Mouse (Mus musculus): ENCODE measurements at regions not wholly inside any gene's neighbourhood (a gene's known extent, or its start where the extent isn't known, plus 50 kb on each side); places are given as distances from the start of the nearest gene placed in this dataset.

DNA sequence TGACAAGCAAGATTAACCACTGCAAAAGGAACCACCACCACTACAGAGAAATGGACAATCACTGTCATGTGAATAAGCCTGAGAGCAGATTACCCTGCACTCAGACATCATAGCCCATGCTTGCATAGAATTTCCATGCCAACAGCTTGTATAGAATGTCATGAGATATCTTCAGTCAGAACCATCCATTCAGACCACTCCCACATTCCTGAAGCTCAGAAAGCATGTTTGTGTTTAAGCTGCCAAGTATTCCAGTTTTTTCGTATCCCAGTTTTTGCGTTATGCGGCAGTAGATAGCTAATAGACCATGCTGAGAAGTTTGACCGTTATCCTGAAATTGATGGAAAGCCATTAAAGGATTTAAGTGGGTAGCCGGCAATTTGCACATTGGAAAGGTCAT lies 155.8 kb upstream of the Snx19 start:
- H3K4me1 ChIP-seq, result no peaks in the 10 kb centered on the region
- no peaks in the 10 kb centered on the region for H3K36me3 ChIP-seq
- H3K4me3 ChIP-seq, result no peak overlapping the region
- no peaks in the 10 kb centered on the region for H3K27me3 ChIP-seq (ENCODE audit: low read depth, poor library complexity, severe bottlenecking)
- H3K9me3 ChIP-seq (replicated peaks), result no peaks in the 10 kb centered on the region
- DNase-seq (ENCODE audit: low spot score), result no peak
- WGBS, result 73% methylated on average over 5 of the region's 5 CpGs
- no peak overlapping the region for H3K27ac ChIP-seq

DNA sequence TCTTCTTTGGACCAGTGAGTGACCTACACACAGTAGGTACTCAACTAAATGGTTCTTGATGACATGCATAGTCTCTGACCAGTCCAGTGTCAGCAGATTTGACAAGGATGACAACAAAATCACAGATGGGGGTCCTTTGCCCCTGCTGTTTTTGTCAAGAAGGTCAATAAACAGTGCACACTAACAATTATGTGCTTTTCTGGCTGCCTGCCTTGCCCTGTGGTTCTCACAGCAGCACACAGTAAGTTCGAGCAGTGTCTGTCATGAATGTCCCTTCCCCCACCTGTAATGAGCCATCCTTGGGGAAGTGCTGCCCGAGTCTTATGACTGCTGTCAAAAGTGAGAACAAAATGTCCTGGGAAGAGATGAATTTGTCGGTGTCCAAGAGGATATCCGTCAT lies 153.1 kb upstream of the Snx19 start:
- Histone ChIP-seq H3K4me1 (no peaks in the 10 kb centered on the region), H3K4me3 (no peak overlapping the region), H3K36me3 (no peaks in the 10 kb centered on the region), H3K27ac (no peak overlapping the region), H3K27me3 (ENCODE audit: low read depth, poor library complexity, severe bottlenecking) (no peaks in the 10 kb centered on the region), H3K9me3 (replicated peaks) (no peaks in the 10 kb centered on the region)
- no peak for DNase-seq (ENCODE audit: low spot score)
- 74% methylated on average over 4 of the region's 4 CpGs for WGBS

DNA sequence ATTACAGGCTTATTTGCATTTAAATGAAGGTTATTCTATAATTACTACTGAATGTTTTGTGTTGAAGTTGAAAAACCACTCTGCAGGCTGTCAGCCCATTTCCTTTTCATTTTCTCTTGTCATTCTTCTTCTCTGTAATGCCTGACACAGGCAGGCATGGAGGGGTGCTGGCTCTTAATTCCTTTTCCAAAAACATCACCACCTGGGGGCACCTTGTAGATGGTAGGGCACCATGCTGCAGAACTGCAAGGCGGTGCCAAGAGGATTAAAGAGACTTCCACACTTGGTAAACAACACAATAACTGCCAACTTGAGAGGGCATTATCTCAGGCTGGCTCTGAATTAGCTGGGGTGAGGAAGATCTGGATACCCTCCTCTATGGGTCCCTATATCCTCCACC lies 148.7 kb upstream of the Snx19 start:
- H3K4me3 ChIP-seq, result no peak overlapping the region
- no peak for DNase-seq (ENCODE audit: low spot score)
- no peaks in the 10 kb centered on the region for H3K9me3 ChIP-seq (replicated peaks)
- 71% methylated on average over 1 of the region's 1 CpGs for WGBS
- H3K36me3 ChIP-seq, result no peaks in the 10 kb centered on the region
- H3K4me1 ChIP-seq, result no peaks in the 10 kb centered on the region
- H3K27me3 ChIP-seq (ENCODE audit: low read depth, poor library complexity, severe bottlenecking), result peaks cover 3% of the 10 kb centered on the region; the same call in 1 of the 2 replicates
- no peak overlapping the region for H3K27ac ChIP-seq

- H3K36me3 ChIP-seq, result no peaks in the 10 kb centered on the region
- WGBS, result 92% methylated on average over 12 of the region's 12 CpGs
- peaks cover 5% of the 10 kb centered on the region for H3K4me1 ChIP-seq
- H3K9me3 ChIP-seq (replicated peaks), result no peaks in the 10 kb centered on the region
- no peak overlapping the region for H3K4me3 ChIP-seq
- H3K27ac ChIP-seq, result no peak overlapping the region
- DNase-seq (ENCODE audit: low spot score), result no peak
- peaks cover 8% of the 10 kb centered on the region; the same call in 1 of the 2 replicates for H3K27me3 ChIP-seq (ENCODE audit: low read depth, poor library complexity, severe bottlenecking)
These were observed 143.7 kb upstream of the Snx19 start for GRCm38 (mm10) chr9:30283080-30283770.

- whole genome bisulfite sequencing, result 87% methylated on average over 4 of the region's 4 CpGs
- Histone ChIP-seq H3K27ac (no peak overlapping the region), H3K36me3 (no peaks in the 10 kb centered on the region), H3K4me1 (peaks cover 5% of the 10 kb centered on the region), H3K4me3 (no peak overlapping the region), H3K9me3 (replicated peaks) (no peaks in the 10 kb centered on the region), H3K27me3 (ENCODE audit: low read depth, poor library complexity, severe bottlenecking) (peaks cover 8% of the 10 kb centered on the region; the same call in 1 of the 2 replicates)
- DNase-seq (ENCODE audit: low spot score), result no peak
These were observed 143.1 kb upstream of the Snx19 start for GRCm38 (mm10) chr9:30283771-30284148.

DNA sequence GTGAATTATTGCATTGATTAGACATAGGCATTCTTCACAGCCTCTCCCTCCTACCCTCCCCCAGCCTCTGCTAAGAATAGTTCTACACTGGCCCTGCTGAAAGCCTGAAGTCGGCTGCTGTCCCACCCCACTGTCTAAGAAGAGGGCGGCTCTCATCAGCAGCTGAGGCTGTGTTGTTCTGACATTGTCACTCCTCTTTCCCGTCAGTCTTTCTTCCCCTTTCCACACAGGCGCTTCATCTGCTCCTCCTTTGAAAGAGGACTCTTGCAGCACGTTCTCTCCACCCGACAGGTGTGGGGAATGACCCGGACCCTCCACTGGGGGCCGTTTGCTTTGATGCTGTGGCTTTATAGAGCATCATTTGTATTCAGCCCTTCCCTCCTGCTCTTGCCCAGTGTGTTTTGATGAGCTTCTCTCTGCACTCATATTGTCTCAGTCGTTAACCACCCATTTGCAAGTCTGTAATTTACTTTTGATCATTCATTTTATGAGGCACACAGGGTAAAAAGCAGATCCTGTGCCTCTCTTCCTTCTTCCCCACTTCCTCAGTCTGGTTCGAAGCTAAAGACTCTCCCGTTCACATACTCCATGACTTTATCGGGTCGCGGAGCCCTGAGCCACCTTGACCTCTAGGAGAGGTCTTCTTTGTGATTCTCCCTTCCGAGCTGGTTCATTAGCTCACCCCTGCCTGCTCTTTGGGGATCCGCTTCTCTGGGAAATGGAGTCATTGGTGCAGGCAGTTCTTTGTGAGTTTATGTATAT lies 142.2 kb upstream of the Snx19 start:
- H3K4me3 ChIP-seq, result no peak overlapping the region
- DNase-seq (ENCODE audit: low spot score), result no peak
- H3K9me3 ChIP-seq (replicated peaks), result no peaks in the 10 kb centered on the region
- no peak overlapping the region for H3K27ac ChIP-seq
- WGBS, result 30% methylated on average over 16 of the region's 16 CpGs
- H3K4me1 ChIP-seq, result peaks cover 5% of the 10 kb centered on the region
- no peaks in the 10 kb centered on the region for H3K36me3 ChIP-seq
- peaks cover 8% of the 10 kb centered on the region; the same call in 1 of the 2 replicates for H3K27me3 ChIP-seq (ENCODE audit: low read depth, poor library complexity, severe bottlenecking)

DNA sequence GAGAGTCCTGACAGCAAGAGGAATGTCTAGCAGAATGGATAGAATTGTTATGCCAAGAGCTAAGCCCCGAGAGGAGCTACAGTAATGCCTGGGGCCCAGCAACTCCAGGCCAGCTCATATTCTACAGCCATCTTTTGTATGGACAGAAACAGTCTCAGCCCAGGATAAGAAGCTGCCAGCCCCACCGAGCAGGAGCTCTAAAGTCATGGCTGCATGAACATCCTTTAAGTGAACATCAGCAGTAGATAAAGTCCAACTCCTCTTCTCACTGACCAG lies 141.6 kb upstream of the Snx19 start:
- H3K4me3 ChIP-seq, result no peak overlapping the region
- no peaks in the 10 kb centered on the region for H3K36me3 ChIP-seq
- H3K27ac ChIP-seq, result no peak overlapping the region
- DNase-seq (ENCODE audit: low spot score), result no peak
- WGBS, result 80% methylated on average over 2 of the region's 2 CpGs
- no peaks in the 10 kb centered on the region for H3K9me3 ChIP-seq (replicated peaks)
- H3K27me3 ChIP-seq (ENCODE audit: low read depth, poor library complexity, severe bottlenecking), result peaks cover 8% of the 10 kb centered on the region; the same call in 1 of the 2 replicates
- H3K4me1 ChIP-seq, result peaks cover 5% of the 10 kb centered on the region

DNA sequence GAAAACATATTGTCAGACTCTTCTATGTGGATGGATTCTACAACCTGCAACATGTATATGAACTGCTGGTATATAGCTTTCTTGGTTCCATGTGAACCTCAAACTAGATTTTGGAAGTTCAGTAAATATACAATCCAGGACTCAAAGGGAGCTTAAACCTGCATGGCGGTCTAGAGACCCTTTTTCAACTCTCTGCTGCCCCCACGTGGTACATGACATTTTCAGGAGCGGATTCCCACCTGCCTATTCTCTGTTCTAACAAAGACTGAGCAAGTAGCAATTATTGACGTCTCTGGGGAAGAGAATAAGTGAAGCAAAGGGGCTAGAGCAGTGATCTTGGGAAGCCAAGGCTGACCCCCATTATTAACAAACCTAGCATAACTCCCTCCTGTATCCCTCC lies 127.1 kb upstream of the Snx19 start:
- H3K36me3 ChIP-seq, result no peaks in the 10 kb centered on the region
- peak; percentile 77 for DNase-seq (ENCODE audit: low spot score)
- H3K27me3 ChIP-seq (ENCODE audit: low read depth, poor library complexity, severe bottlenecking), result no peaks in the 10 kb centered on the region
- H3K27ac ChIP-seq, result no peak overlapping the region
- H3K9me3 ChIP-seq (replicated peaks), result no peaks in the 10 kb centered on the region
- no peak overlapping the region for H3K4me3 ChIP-seq
- H3K4me1 ChIP-seq, result no peaks in the 10 kb centered on the region
- WGBS, result 12% methylated on average over 4 of the region's 4 CpGs

DNA sequence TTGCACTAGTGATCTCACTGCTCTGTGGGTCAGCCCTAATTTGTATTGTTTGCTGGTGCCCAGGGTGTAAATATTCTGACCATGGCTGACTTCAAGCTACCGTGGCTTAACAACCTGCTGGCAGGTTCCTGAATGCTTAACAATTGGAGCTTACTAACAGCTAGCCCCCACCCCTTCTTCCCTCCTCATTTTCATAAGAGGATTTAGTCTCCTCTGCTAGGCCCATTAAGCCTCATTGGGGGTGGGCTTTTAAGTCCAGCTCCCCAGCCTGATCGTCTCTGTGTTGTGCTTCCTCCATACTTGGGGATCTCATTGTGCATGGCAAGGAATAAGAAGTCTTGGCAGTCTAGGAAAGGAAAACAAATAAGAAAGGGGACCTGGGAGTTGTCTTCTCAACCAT lies 118.6 kb upstream of the Snx19 start:
- WGBS, result 30% methylated on average over 2 of the region's 2 CpGs
- H3K9me3 ChIP-seq (replicated peaks), result no peaks in the 10 kb centered on the region
- H3K27ac ChIP-seq, result no peak overlapping the region
- DNase-seq (ENCODE audit: low spot score), result no peak
- 0 out of 2 replicates have a peak, but pooled peaks cover 3% of the 10 kb centered on the region for H3K27me3 ChIP-seq (ENCODE audit: low read depth, poor library complexity, severe bottlenecking)
- H3K4me1 ChIP-seq, result no peaks in the 10 kb centered on the region
- no peaks in the 10 kb centered on the region for H3K36me3 ChIP-seq
- no peak overlapping the region for H3K4me3 ChIP-seq

DNA sequence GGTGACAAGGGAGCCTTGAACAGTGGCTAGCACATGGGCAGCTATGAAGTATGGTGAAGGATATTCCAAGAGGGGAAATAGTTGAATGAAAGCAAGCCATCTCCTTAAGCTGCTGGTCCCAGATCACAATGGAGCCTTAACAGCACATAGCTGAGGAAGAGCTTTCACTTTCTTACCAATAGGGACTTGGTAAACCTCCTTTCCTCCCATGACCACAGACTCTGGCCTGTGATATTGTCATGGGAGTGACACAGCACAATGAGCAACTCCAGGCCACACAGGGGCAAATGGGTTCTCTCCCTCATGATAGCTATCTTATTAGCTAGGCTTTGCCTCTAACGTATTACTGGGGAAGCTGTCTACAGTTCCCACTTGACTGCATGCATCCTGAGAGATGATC lies 113.5 kb upstream of the Snx19 start:
- Histone ChIP-seq H3K36me3 (no peaks in the 10 kb centered on the region), H3K4me3 (no peak overlapping the region), H3K9me3 (replicated peaks) (no peaks in the 10 kb centered on the region), H3K27ac (no peak overlapping the region), H3K4me1 (no peaks in the 10 kb centered on the region), H3K27me3 (ENCODE audit: low read depth, poor library complexity, severe bottlenecking) (0 out of 2 replicates have a peak, but pooled peaks cover 3% of the 10 kb centered on the region)
- DNase-seq (ENCODE audit: low spot score), result no peak
- 92% methylated on average over 1 of the region's 1 CpGs for WGBS

GRCm38 (mm10) chr9:30314355-30315171 lies 112.3 kb upstream of the Snx19 start:
- no peaks in the 10 kb centered on the region for H3K4me1 ChIP-seq
- no peak for DNase-seq (ENCODE audit: low spot score)
- 0 out of 2 replicates have a peak, but pooled peaks cover 3% of the 10 kb centered on the region for H3K27me3 ChIP-seq (ENCODE audit: low read depth, poor library complexity, severe bottlenecking)
- 83% methylated on average over 15 of the region's 15 CpGs for WGBS
- H3K36me3 ChIP-seq, result no peaks in the 10 kb centered on the region
- no peaks in the 10 kb centered on the region for H3K9me3 ChIP-seq (replicated peaks)
- no peak overlapping the region for H3K4me3 ChIP-seq
- H3K27ac ChIP-seq, result no peak overlapping the region

GRCm38 (mm10) chr9:30315172-30315644 lies 111.7 kb upstream of the Snx19 start:
- H3K27ac ChIP-seq, result no peak overlapping the region
- H3K27me3 ChIP-seq (ENCODE audit: low read depth, poor library complexity, severe bottlenecking), result 0 out of 2 replicates have a peak, but pooled peaks cover 2% of the 10 kb centered on the region
- WGBS, result 53% methylated on average over 6 of the region's 6 CpGs
- H3K4me1 ChIP-seq, result no peaks in the 10 kb centered on the region
- H3K4me3 ChIP-seq, result no peak overlapping the region
- peak; percentile 54 for DNase-seq (ENCODE audit: low spot score)
- H3K9me3 ChIP-seq (replicated peaks), result no peaks in the 10 kb centered on the region
- no peaks in the 10 kb centered on the region for H3K36me3 ChIP-seq

DNA sequence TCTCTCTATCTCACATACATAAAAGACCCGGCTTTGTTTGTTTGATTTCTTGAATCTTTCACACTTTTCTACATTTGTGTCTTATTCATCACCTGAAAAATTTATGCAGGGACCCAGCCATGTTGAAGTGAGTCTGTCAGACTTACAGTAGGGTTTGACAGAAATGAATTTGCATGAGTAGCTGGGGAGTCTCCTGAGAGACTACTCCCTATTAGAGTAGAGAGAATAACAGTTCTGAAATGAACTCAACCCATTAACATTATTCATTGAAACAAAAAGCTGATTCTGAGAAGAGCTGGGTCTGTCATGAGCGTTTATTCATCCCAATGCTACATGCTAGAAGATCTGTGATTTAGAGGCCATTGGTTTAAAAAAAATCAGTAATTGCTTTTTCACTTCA lies 82.0 kb upstream of the Snx19 start:
- no peaks in the 10 kb centered on the region for H3K36me3 ChIP-seq
- no peak overlapping the region for H3K27ac ChIP-seq
- WGBS, result 87% methylated on average over 2 of the region's 2 CpGs
- H3K4me1 ChIP-seq, result peaks cover 4% of the 10 kb centered on the region; the same call in 1 of the 2 replicates
- H3K27me3 ChIP-seq (ENCODE audit: low read depth, poor library complexity, severe bottlenecking), result no peaks in the 10 kb centered on the region
- no peaks in the 10 kb centered on the region for H3K9me3 ChIP-seq (replicated peaks)
- H3K4me3 ChIP-seq, result no peak overlapping the region
- DNase-seq (ENCODE audit: low spot score), result no peak
